Mouse (Mus musculus) B cell, adult 2 months (primary cell): ENCODE measurements around the gene Flnb.

Experiments used
- DNase-seq, 2 experiments: peaks; one replicate each; pipeline ENCODE4 v3.0.0; 2022

Flnb gene

GRCm38 (mm10) chr14:7999030-7999429 lies 181.3 kb downstream of the Flnb start:
- no peak for DNase-seq

GRCm38 (mm10) chr14:7999435-7999834 lies 181.7 kb downstream of the Flnb start:
- DNase-seq = no peak

GRCm38 (mm10) chr14:8000247-8000646 lies 182.5 kb downstream of the Flnb start:
- no peak for DNase-seq
